In the genomic region with DNA sequence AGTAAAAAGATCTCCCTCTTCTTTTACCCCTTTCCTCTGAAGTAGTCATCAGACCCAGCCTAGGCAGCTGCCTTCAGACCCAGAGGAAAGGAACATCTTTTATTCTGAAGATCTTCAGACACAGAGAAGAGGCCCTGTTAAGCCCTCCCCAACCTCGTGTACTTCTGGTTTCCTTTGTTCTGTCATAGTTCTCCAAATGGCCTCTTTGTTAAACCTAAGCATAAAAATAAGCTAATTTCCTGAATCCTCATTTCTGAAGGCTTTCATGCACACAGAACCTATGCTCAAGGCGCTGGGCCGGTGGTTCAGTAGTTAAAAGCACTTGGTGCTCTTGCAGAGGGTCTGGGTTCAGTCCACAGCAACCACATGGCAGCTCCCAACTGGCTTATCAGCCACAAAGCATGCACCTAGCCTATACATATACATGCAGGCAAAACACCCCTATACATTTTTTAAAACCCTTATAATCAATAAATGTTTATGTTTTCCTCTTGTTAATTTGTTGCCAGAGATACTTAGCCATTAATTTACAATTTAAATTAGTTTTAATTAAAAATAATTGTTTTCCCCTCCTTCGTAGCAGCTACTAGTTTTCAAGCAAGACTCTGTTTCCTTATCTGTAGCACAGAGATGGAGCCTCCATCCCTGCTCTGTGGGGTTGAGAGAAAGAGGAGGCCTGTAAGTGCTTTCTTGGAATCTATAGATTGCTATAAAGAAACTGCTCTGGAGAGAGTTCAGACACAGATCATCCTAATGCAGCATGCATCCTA, we compare ENCODE assay signal across 12 mouse cellular contexts.
DNase-seq lines count a peak whose midpoint lies in the region; ATAC-seq and TF ChIP-seq lines count a peak whose summit lies in the region.
"Had no signal": no experiment of that assay in that cellular context is flagged by ENCODE, and none has a peak within 500 bp of the region (broad histone marks: within the 10 kb centered on the region; RNA-seq: fewer than 3 reads in every experiment).

No protein-coding gene starts in this region.

- H3K4me1 ChIP-seq in heart, embryonic 16.5 days (ENCODE audit: control insufficient read depth, insufficient read depth, low read length), result peaks cover 12% of the 10 kb centered on the region
- peaks cover 52% of the 10 kb centered on the region for H3K4me1 ChIP-seq in spleen, adult 2 months (ENCODE audit: control insufficient read depth, insufficient read depth, insufficient read length)
- H3K4me1 ChIP-seq in limb, embryonic 12.5 days (replicated peaks), result peaks cover 17% of the 10 kb centered on the region

- H3K9me3 ChIP-seq in heart, embryonic 16.5 days (replicated peaks; ENCODE audit: control insufficient read depth, low read length), result no peaks in the 10 kb centered on the region
- no peaks in the 10 kb centered on the region for H3K9me3 ChIP-seq in limb, embryonic 12.5 days
- H3K9me3 ChIP-seq: neural tube, embryonic 12.5 days had no signal

- TF ChIP-seq CTCF in spleen, adult 2 months (IDR thresholded peaks at IDR 0.05; ENCODE audit: extremely low read depth, insufficient read depth, insufficient read length, insufficient replicate concordance), result no peak

- no peaks in the 10 kb centered on the region for H3K36me3 ChIP-seq in heart, embryonic 16.5 days (ENCODE audit: control insufficient read depth, insufficient read depth)
- no peaks in the 10 kb centered on the region for H3K36me3 ChIP-seq in spleen, adult 2 months (ENCODE audit: control insufficient read depth, insufficient read depth, low read length)
- H3K36me3 ChIP-seq in limb, embryonic 12.5 days, result no peaks in the 10 kb centered on the region
- H3K36me3 ChIP-seq: neural tube, embryonic 12.5 days had no signal

- intact Hi-C loops in heart, postnatal 10 days (cut with DNase I), result no loop called here
- intact Hi-C loops in left cerebral cortex, postnatal 10 days (cut with DNase I), result no loop called here

- H3K27ac ChIP-seq in heart, embryonic 16.5 days (ENCODE audit: low read length), result peak overlapping the region; percentile 39; the same call in 1 of the 2 replicates
- peak overlapping the region; percentile 88 for H3K27ac ChIP-seq in spleen, adult 2 months (ENCODE audit: insufficient read depth, low read length)
- H3K27ac ChIP-seq in limb, embryonic 12.5 days, result 0 out of 2 replicates have a peak overlapping the region, but pooled peaks have one; percentile 18
- H3K27ac ChIP-seq: neural tube, embryonic 12.5 days had no signal

- no peak overlapping the region for H3K9ac ChIP-seq in heart, embryonic 16.5 days (ENCODE audit: low read length)
- no peak overlapping the region for H3K9ac ChIP-seq in limb, embryonic 12.5 days (replicated peaks)
- H3K9ac ChIP-seq: neural tube, embryonic 12.5 days had no signal

- H3K4me3 ChIP-seq in heart, embryonic 16.5 days (ENCODE audit: low read length), result no peak overlapping the region
- no peak overlapping the region for H3K4me3 ChIP-seq in spleen, adult 2 months (ENCODE audit: extremely low read depth, insufficient read depth, insufficient read length)
- no peak overlapping the region for H3K4me3 ChIP-seq in limb, embryonic 12.5 days (replicated peaks)
- H3K4me3 ChIP-seq: neural tube, embryonic 12.5 days had no signal

- WGBS in heart, embryonic 16.5 days, result 56% methylated on average over 4 of the region's 4 CpGs
- 51% methylated on average over 4 of the region's 4 CpGs for WGBS in spleen, adult 2 months
- 66% methylated on average over 4 of the region's 4 CpGs for WGBS in limb, embryonic 12.5 days

- DNase-seq in heart, postnatal 10 days, result no peak
- DNase-seq in spleen, adult 2 months (ENCODE audit: low read depth in 1 of 2, low spot score in 2 of 2), result no peak
- DNase-seq in spleen, adult 12 weeks (ENCODE audit: low spot score), result no peak
- DNase-seq in thymus, postnatal 25 days, result peak; percentile 38
- no peak for DNase-seq in adrenal gland, postnatal 36 days
- DNase-seq in left cerebral cortex, postnatal 10 days (ENCODE audit: extremely low spot score in 1 of 2, low spot score in 2 of 2), result no peak
- DNase-seq: cerebellum, adult 8-10 months had no signal

- H3K27me3 ChIP-seq in heart, embryonic 16.5 days (ENCODE audit: control insufficient read depth, insufficient read depth, low read length), result no peaks in the 10 kb centered on the region
- H3K27me3 ChIP-seq in spleen, adult 2 months (ENCODE audit: control insufficient read depth, insufficient read depth, low read length), result no peaks in the 10 kb centered on the region
- H3K27me3 ChIP-seq in limb, embryonic 12.5 days, result no peaks in the 10 kb centered on the region
- H3K27me3 ChIP-seq: neural tube, embryonic 12.5 days had no signal

- no peak for TF ChIP-seq POLR2A in spleen, adult 2 months (IDR thresholded peaks at IDR 0.05; ENCODE audit: low read depth, low read length)

- H3K4me2 ChIP-seq in heart, embryonic 16.5 days (ENCODE audit: low read depth, low read length), result no peak overlapping the region
- no peak overlapping the region for H3K4me2 ChIP-seq in limb, embryonic 12.5 days
- H3K4me2 ChIP-seq: heart, embryonic 11.5 days; neural tube, embryonic 12.5 days had no signal

- no peak for ATAC-seq in heart, embryonic 16.5 days (replicated peaks; ENCODE audit: extremely low read depth, insufficient read depth, low FRiP score)
- ATAC-seq in limb, embryonic 12.5 days (ENCODE audit: insufficient number of reproducible peaks, insufficient read depth, low FRiP score, low TSS enrichment, low read depth), result no peak
- ATAC-seq: lung, postnatal 0 days had no signal

Comparison
In these comparisons a context has a peak if more than half of its experiments do, and no peak if none do; other contexts are left out.
1. H3K27ac ChIP-seq: peak in every context shown above with its lines; median percentile 88 in spleen, adult 2 months; 39 in heart, embryonic 16.5 days; 18 in limb, embryonic 12.5 days.